Mouse (Mus musculus) heart, postnatal 4 days (tissue): ENCODE data around the gene Fancd2. TPM values are rescaled to one million over a fixed set of nuclear protein-coding genes. Genes with fewer than 3 reads are reported as not detected.

ENCODE experiments used
- DNase-seq: peaks from one replicate; pipeline ENCODE4 v3.0.0; 2021
- total RNA-seq, 2 experiments: library from RNA; stranded (reverse); gene quantifications; 2 replicates each; pipeline ENCODE4 v1.2.3; 2021

The Fancd2 gene
- total RNA-seq, 2 experiments from 2014 or later = 7.9 to 10.2 TPM

- DNase-seq = no peak
Observed at GRCm38 (mm10) chr6:113523420-113523819, 8.1 kb upstream of the Fancd2 start.

DNA sequence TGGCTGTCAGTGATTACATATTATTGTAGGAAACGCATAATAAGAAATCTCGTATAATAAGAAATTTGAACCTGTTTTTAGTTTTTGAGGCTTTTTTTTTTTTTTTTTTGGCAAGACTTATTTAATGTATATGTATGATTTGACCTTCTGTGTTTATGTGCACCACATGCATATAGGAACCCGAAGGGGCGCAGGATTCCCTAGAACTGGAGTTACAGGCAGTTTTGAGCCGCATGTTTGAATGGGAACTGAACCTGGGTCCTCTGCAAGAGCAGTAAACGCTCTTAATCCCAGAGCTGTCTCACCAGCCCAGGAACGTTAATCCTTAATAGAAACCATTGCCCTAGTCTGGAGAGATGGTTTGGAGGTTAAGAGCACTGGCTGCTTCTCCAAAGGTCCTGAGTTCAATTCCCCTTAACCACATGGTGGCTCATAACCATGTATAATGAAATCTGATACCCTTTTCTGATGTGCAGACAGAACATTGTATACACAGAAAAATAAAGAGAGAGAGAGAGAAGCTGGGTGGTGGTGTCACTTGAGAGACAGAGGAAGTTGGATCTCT is 440 bp downstream of the Fancd2 start:
- DNase-seq = no peak

DNA sequence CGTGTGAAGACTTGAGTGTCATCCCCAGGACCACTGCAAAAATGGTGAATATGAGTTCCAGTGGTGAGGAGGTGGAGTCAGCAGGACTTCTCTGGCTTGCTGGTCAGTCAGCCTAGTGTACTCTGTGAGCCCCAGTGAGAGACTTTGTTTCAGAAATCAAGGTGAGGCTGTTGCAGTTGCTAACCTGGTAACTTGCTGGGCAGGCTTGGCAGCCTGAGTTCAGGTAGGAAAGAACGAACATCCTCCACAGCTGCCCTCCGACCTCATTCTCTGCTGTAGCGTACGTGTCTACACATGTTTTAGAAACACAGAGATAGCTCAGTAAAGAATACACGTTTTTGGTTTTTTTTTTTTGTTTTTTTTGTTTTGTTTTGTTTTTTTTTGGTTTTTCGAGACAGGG is 3.4 kb downstream of the Fancd2 start:
- DNase-seq = no peak

GRCm38 (mm10) chr6:113541610-113542009 is 10.1 kb downstream of the Fancd2 start:
- DNase-seq = no peak

- DNase-seq = no peak
Observed at GRCm38 (mm10) chr6:113543906-113544481, 12.5 kb downstream of the Fancd2 start.

- no peak for DNase-seq
Observed at GRCm38 (mm10) chr6:113559736-113560135, 28.3 kb downstream of the Fancd2 start.

DNA sequence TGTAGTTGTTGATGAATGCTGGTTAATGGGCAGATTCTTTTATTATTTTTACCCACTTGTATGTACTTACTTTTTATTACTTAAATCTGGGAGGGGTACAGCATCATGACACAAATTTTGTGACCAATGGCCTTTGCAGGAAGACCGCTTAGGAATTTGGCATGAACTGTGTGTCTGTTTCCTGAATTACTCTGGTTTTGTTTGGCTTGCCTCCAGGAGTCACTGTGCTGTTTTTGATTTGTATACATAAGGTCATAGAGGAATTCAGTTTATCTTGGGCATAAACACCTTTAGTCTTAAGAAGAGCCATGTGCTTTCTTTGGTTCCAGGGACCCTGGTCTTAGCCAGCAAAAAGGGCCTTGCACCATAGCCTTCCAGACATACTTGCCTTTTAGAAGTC is 33.1 kb downstream of the Fancd2 start:
- DNase-seq = no peak

DNA sequence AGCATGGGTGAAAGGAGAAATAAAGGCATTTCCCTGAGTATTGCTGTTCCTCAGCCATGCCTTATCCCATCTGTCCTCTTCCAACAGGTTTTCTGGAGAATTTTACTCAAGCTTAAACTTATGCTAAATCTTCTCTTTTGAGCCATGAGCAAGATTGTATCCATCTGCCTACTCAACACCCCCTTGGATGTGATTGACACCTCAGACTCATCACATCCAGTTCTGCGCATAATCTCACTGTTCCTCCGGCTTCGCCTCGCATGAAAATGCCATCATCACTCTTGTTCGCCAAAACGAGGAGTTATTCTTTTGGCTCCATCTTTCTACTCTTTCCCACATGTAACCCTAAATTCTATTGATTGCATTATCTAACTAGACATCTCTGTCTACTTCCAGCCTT is 44.6 kb downstream of the Fancd2 start:
- DNase-seq = no peak

DNA sequence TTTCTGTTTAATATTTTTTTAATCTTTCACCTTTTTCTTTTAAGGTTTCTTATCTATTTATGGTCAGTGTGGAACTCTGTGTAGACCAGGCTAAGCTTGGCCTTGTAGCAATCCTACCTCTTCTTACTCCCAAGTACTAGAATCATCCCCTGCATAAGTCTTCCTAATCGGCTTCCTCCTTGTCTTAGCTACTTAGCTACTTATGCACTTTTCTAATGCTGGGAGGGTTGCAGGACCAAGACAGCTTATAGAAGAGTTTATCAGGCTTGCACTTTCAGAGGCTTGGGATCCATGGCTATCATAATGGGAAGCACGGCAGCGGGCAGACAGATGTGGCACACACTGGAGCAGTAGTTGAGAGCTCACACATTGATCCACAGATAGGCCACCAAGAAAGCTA is 47.8 kb downstream of the Fancd2 start:
- DNase-seq = no peak

GRCm38 (mm10) chr6:113583023-113583422 is 51.5 kb downstream of the Fancd2 start:
- DNase-seq = no peak

- no peak for DNase-seq
Observed at GRCm38 (mm10) chr6:113585065-113585464, 53.6 kb downstream of the Fancd2 start.

- peak; percentile 45 for DNase-seq
Observed at GRCm38 (mm10) chr6:113586466-113587183, 55.1 kb downstream of the Fancd2 start.

- no peak for DNase-seq
Observed at GRCm38 (mm10) chr6:113592637-113593036, 61.2 kb downstream of the Fancd2 start.

DNA sequence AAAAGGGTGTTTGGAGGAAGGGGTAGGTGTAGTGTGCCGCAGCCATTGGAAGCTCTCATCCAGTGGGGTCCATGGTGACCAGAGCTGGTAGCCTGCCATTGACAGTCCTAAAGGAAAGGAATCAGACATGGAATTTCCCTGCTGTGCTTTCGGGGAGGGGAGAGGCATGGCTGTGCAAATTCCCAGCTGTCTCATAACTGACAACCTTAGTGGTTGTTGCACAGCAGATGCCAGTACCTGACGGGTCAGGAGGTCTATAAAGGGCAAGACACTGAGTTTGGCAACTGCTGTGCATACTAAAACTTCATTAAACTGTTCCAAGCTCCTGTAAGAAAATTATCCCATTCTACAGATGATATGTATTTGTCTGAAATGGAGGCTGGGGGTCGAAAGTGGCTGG is 66.5 kb downstream of the Fancd2 start:
- no peak for DNase-seq

DNA sequence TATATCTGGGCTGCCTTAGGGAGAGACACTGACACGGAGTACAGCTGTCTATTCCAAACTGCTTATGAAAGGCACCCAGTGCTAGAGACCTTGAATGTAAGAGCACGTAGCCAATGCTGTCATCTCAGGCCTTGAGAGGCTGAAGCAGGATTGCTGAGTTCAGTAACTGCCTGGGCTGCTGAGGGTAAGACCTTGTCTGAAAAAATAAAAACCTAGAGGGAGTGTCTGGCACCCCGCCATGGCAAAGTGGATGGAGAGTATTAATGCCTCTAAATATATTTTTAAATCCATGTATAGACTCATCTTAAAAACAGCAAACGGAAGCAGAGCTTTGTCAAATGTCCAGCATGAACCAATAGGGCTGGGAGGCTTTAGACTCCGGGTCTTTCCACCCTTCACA is 68.4 kb downstream of the Fancd2 start:
- peak; percentile 21 for DNase-seq

DNA sequence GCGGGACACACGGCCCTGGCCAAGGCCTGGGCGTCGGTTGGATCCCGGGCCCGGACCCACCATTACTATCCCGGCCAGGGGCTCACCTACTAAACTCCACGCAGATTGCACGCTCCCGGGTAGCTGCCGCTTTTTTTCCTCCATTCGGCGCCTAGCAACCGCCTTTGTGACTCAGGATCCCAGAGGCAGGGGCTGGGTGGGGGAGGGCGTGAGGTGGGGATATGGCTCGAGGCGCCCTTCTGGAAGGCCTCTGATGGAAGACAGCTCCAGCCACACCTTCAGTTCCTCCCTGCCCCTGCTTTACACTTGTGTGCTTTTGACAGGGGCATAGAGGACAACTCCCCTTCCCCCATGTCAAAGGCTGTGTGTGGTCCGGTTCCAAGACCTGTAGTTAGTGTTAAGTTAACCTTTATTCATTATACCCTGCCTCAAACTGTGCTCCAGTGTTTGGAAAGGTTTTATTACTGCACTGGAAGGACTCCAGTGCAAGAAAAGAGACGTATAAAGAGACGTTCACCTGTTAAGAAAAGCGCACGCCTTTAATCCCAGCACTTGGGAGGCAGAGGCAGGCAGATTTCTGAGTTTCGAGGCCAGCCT is 69.2 kb downstream of the Fancd2 start, which contains the start of gene Fancd2os:
Gene Fancd2os (minus strand): TSS at position 173 of the 597 bp plus-strand sequence.
- DNase-seq = no peak

GRCm38 (mm10) chr6:113602821-113603220 is 71.3 kb downstream of the Fancd2 start:
- no peak for DNase-seq

- DNase-seq = no peak
Observed at GRCm38 (mm10) chr6:113603993-113604392, 72.5 kb downstream of the Fancd2 start.

GRCm38 (mm10) chr6:113604432-113605223 is 73.1 kb downstream of the Fancd2 start, which contains the start of gene Brk1:
TSS of gene Brk1 (plus strand) at chr6:113604772.
- peak; percentile 87 for DNase-seq

DNA sequence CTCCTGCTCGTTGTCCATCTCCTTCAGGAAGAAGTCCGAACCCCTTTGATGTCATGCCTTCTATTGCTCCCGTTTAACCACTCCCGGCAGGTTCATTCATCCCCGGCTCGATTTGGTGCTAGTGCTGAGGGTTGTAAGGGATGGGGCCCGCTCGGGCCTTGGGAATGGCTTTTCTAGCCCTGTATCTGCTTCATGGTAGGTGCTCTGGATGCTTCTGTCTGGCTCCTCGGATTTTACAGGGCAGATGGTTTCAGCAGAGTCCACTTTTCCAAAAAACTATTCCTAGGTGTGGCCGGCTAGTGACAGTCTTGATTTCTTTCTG is 73.7 kb downstream of the Fancd2 start:
- DNase-seq = no peak

GRCm38 (mm10) chr6:113608871-113609270 is 77.4 kb downstream of the Fancd2 start:
- no peak for DNase-seq

GRCm38 (mm10) chr6:113609293-113609692 is 77.8 kb downstream of the Fancd2 start:
- no peak for DNase-seq
